Mouse (Mus musculus) splenic B cell, adult 2 months (primary cell): ENCODE measurements around the gene Epc2.

Experiments used
- DNase-seq: peaks from one replicate; pipeline ENCODE4 v3.0.0-alpha.2; 2011; ENCODE audit warnings: low read depth, low spot score
- H3K27me3 ChIP-seq: 2 replicates; pipeline ENCODE4 v1.6.1; 2012; ENCODE audit warnings: mild to moderate bottlenecking, low read length, moderate library complexity, mixed read lengths; ENCODE audit not compliant: control insufficient read depth, poor library complexity, insufficient read depth, severe bottlenecking
- H3K36me3 ChIP-seq: 2 replicates; pipeline ENCODE4 v1.6.1; 2012; ENCODE audit warnings: mild to moderate bottlenecking, low read length, moderate library complexity, mixed read lengths; ENCODE audit not compliant: control insufficient read depth, poor library complexity, insufficient read depth, severe bottlenecking

The Epc2 gene

DNA sequence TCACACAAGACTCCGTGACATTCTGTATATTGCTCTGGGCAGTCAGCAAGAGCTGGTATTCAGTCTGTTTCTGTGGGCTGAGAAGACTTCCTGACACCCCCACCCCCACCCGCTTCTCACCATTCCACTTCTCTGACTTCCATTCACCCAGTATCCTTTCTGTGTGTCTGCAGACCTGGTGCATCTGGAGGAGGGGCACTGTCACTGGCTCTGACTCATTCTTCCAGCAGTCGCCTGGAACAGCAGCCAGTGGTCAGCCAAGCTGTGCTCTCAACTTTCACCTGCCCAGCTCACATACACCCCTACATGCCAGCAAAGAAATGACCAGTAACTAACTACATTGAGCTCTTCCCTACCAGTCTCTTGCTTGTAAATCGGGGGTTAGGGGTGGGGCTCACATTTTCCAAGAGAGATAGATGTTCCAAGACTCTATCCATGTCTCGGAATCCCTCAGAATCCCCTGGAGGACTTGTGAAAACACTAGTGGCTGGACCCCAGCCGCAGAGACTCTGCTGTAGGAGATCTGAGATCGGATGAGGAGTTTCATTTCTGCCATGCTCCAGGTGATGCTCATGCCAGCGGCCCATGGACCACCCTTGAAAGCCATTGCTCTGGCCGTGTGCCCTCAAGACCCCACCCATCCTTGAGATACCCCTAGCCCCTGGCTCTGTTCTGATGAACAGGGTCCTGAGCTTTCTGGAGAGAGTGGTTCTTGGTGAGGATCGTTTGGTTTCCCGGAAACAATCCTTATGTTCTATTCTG lies 120.1 kb downstream of the Epc2 start:
- DNase-seq = no peak
- no peaks in the 10 kb centered on the region for H3K27me3 ChIP-seq
- H3K36me3 ChIP-seq = no peaks in the 10 kb centered on the region

- Histone ChIP-seq H3K27me3 (no peaks in the 10 kb centered on the region), H3K36me3 (no peaks in the 10 kb centered on the region)
- DNase-seq = no peak
These were observed 120.9 kb downstream of the Epc2 start for GRCm38 (mm10) chr2:49572111-49572642.

- Histone ChIP-seq H3K27me3 (no peaks in the 10 kb centered on the region), H3K36me3 (no peaks in the 10 kb centered on the region)
- DNase-seq = no peak
These were observed 121.4 kb downstream of the Epc2 start for GRCm38 (mm10) chr2:49572684-49573083.

GRCm38 (mm10) chr2:49573282-49573681 lies 122.0 kb downstream of the Epc2 start:
- no peaks in the 10 kb centered on the region for H3K36me3 ChIP-seq
- no peaks in the 10 kb centered on the region for H3K27me3 ChIP-seq
- no peak for DNase-seq

- Histone ChIP-seq H3K36me3 (no peaks in the 10 kb centered on the region), H3K27me3 (no peaks in the 10 kb centered on the region)
- DNase-seq = no peak
These were observed 129.3 kb downstream of the Epc2 start for GRCm38 (mm10) chr2:49580585-49580984.

GRCm38 (mm10) chr2:49582546-49582945 lies 131.3 kb downstream of the Epc2 start:
- Histone ChIP-seq H3K27me3 (no peaks in the 10 kb centered on the region), H3K36me3 (no peaks in the 10 kb centered on the region)
- DNase-seq = no peak

GRCm38 (mm10) chr2:49583311-49583710 lies 132.0 kb downstream of the Epc2 start:
- DNase-seq = no peak
- Histone ChIP-seq H3K27me3 (no peaks in the 10 kb centered on the region), H3K36me3 (no peaks in the 10 kb centered on the region)

DNA sequence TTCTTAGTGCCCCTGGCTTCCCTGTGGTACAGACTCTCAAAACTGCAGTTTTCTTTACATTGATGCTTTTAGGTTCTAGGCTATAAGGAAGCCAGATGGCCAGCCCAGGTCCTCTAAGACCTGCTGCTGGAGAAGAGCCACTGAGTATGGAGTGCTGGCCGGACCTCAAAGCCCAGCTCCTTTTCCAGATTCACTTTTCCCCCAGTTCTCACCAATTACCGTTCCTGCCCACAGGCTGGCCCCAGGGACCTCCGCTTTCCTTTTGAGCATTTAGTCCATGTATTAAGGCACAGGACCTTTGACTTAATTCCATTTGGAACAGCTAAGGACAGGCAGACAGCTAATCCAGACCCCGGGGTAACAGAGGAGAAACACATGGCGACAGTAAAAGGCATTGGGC lies 139.2 kb downstream of the Epc2 start:
- no peak for DNase-seq
- H3K36me3 ChIP-seq = no peaks in the 10 kb centered on the region
- no peaks in the 10 kb centered on the region for H3K27me3 ChIP-seq

- no peaks in the 10 kb centered on the region for H3K27me3 ChIP-seq
- DNase-seq = no peak
- H3K36me3 ChIP-seq = no peaks in the 10 kb centered on the region
These were observed 141.6 kb downstream of the Epc2 start for GRCm38 (mm10) chr2:49592926-49593325.

GRCm38 (mm10) chr2:49594886-49595285 lies 143.6 kb downstream of the Epc2 start:
- no peak for DNase-seq
- no peaks in the 10 kb centered on the region for H3K27me3 ChIP-seq
- no peaks in the 10 kb centered on the region for H3K36me3 ChIP-seq

GRCm38 (mm10) chr2:49596318-49596717 lies 145.0 kb downstream of the Epc2 start:
- Histone ChIP-seq H3K27me3 (no peaks in the 10 kb centered on the region), H3K36me3 (no peaks in the 10 kb centered on the region)
- DNase-seq = no peak

- Histone ChIP-seq H3K27me3 (no peaks in the 10 kb centered on the region), H3K36me3 (no peaks in the 10 kb centered on the region)
- no peak for DNase-seq
These were observed 148.9 kb downstream of the Epc2 start for GRCm38 (mm10) chr2:49600021-49600681.
